Mouse (Mus musculus): Measurements from ENCODE around the gene Mrpl40. TPM values are rescaled to one million over a fixed set of nuclear protein-coding genes. Genes with fewer than 3 reads are reported as not detected.
A peak's percentile ranks its signal among the peaks of the same experiment; 100 is the strongest.
"Not testable (repeated sequence)": the region's sequence is repeated elsewhere in the genome, so short reads cannot be mapped to it uniquely, and the experiment has no call there.

Gene Mrpl40
- total RNA-seq, 1 experiment: 73.9 TPM

GRCm38 (mm10) chr16:18860186-18860585, 16.5 kb downstream of the Mrpl40 start:
- H3K27ac ChIP-seq (ENCODE audit: insufficient read depth, low read depth, low read length, poor library complexity, severe bottlenecking): no peak overlapping the region
- no peaks in the 10 kb centered on the region for H3K36me3 ChIP-seq (ENCODE audit: control insufficient read depth, insufficient read depth, low read length, poor library complexity, severe bottlenecking)
- no peaks in the 10 kb centered on the region for H3K4me1 ChIP-seq (ENCODE audit: control insufficient read depth in 2 of 2, insufficient read depth in 2 of 2, low read length in 2 of 2, poor library complexity in 1 of 2)
- in situ Hi-C loops (cut with MboI; ENCODE audit: low sequenced_read_pairs in 2 of 2, unreplicated experiment in 2 of 2): no loop called here
- TF ChIP-seq ZNF384 (IDR thresholded peaks at IDR 0.05; ENCODE audit: low read depth, low read length): no peak
- TF ChIP-seq MAFK (IDR thresholded peaks at IDR 0.05; ENCODE audit: insufficient read depth, low read depth, low read length): no peak
- no peak for TF ChIP-seq ZC3H11A (IDR thresholded peaks at IDR 0.05; ENCODE audit: borderline replicate concordance, low read depth, low read length)
- no peak for TF ChIP-seq HCFC1 (IDR thresholded peaks at IDR 0.05; ENCODE audit: borderline replicate concordance, insufficient read depth, low read length)
- TF ChIP-seq CHD2 (IDR thresholded peaks at IDR 0.05; ENCODE audit: low read depth, low read length): no peak
- no peak overlapping the region for H3K4me3 ChIP-seq (ENCODE audit: insufficient read depth in 1 of 2, low read depth in 1 of 2, low read length in 2 of 2, poor library complexity in 1 of 2, severe bottlenecking in 1 of 2)
- DNase-seq (ENCODE audit: low read depth, low spot score): no peak
- H3K9me3 ChIP-seq (ENCODE audit: control insufficient read depth, insufficient read depth, low read depth, low read length): no peaks in the 10 kb centered on the region
- H3K9ac ChIP-seq (ENCODE audit: insufficient read depth, low read depth, low read length, poor library complexity, severe bottlenecking): no peak overlapping the region

DNA sequence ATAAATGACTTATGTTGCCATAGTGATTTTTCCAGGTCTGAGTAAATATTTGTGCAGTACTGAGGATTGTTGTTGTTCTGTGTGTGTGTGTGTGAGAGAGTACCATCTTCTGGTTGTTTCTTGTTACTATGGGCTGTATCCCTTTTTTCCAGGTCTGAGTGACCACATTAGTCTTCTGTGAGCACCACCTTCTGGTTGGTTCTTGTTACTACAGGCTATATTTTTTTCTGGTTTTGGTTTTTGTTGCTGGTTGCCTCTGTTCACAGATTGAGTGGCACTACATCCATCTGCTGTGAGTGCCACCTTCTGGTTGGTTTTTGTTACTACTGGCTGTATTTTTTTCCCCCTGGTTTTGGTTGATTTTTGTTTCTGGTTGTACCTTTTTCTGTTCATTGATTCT, 18.1 kb downstream of the Mrpl40 start:
- H3K9me3 ChIP-seq (ENCODE audit: control insufficient read depth, insufficient read depth, low read depth, low read length): no peaks in the 10 kb centered on the region
- H3K36me3 ChIP-seq (ENCODE audit: control insufficient read depth, insufficient read depth, low read length, poor library complexity, severe bottlenecking): no peaks in the 10 kb centered on the region
- H3K27ac ChIP-seq (ENCODE audit: insufficient read depth, low read depth, low read length, poor library complexity, severe bottlenecking): no peak overlapping the region
- no peak overlapping the region for H3K9ac ChIP-seq (ENCODE audit: insufficient read depth, low read depth, low read length, poor library complexity, severe bottlenecking)
- in situ Hi-C loops (cut with MboI; ENCODE audit: low sequenced_read_pairs in 2 of 2, unreplicated experiment in 2 of 2): no loop called here
- no peaks in the 10 kb centered on the region for H3K4me1 ChIP-seq (ENCODE audit: control insufficient read depth in 2 of 2, insufficient read depth in 2 of 2, low read length in 2 of 2, poor library complexity in 1 of 2)
- H3K4me3 ChIP-seq (ENCODE audit: insufficient read depth in 1 of 2, low read depth in 1 of 2, low read length in 2 of 2, poor library complexity in 1 of 2, severe bottlenecking in 1 of 2): no peak overlapping the region
- peak; percentile 90 for DNase-seq (ENCODE audit: low read depth, low spot score)
- TF ChIP-seq HCFC1 (IDR thresholded peaks at IDR 0.05; ENCODE audit: borderline replicate concordance, insufficient read depth, low read length): peak; percentile 64; the same call in 1 of the 2 replicates
- peak; percentile 95 for TF ChIP-seq ZNF384 (IDR thresholded peaks at IDR 0.05; ENCODE audit: low read depth, low read length)
- no peak for TF ChIP-seq CHD2 (IDR thresholded peaks at IDR 0.05; ENCODE audit: low read depth, low read length)
- peak; percentile 80 for TF ChIP-seq ZC3H11A (IDR thresholded peaks at IDR 0.05; ENCODE audit: borderline replicate concordance, low read depth, low read length)

DNA sequence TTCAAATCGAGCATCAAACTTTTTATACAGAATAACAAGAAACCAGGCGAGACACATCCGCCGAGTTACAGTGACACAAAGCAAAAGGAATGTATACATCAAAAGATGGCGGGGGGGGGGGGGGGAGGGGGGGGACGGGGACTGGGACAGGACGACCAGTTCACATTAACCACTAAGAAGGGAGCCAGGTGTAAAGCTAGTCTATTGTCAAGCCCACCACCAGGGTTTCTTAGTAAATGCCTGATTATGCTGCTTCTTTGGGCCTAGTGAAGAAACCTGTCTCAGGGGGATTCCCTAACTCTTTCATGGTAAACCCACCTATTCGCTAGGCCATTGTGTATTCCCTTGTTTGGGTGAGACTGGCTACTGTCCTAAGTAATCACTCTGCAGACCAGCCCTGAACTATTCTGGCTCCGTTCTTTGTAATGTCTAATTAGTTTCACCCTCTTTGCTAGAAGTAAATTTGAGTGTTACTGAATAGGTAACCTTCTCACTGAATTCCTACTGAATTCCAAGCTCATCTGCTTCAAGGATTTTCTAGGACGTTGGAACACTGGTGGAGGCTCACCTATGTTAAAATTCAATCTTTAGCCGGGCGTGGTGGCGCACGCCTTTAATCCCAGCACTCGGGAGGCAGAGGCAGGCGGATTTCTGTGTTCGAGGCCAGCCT, 27.0 kb downstream of the Mrpl40 start:
- H3K36me3 ChIP-seq (ENCODE audit: control insufficient read depth, insufficient read depth, low read length, poor library complexity, severe bottlenecking); H3K4me1 ChIP-seq (ENCODE audit: control insufficient read depth in 2 of 2, insufficient read depth in 2 of 2, low read length in 2 of 2, poor library complexity in 1 of 2); H3K27ac ChIP-seq (ENCODE audit: insufficient read depth, low read depth, low read length, poor library complexity, severe bottlenecking); H3K9ac ChIP-seq (ENCODE audit: insufficient read depth, low read depth, low read length, poor library complexity, severe bottlenecking); H3K4me3 ChIP-seq (ENCODE audit: insufficient read depth in 1 of 2, low read depth in 1 of 2, low read length in 2 of 2, poor library complexity in 1 of 2, severe bottlenecking in 1 of 2); DNase-seq (ENCODE audit: low read depth, low spot score); in situ Hi-C loops (cut with MboI; ENCODE audit: low sequenced_read_pairs in 2 of 2, unreplicated experiment in 2 of 2); H3K9me3 ChIP-seq (ENCODE audit: control insufficient read depth, insufficient read depth, low read depth, low read length): not testable (repeated sequence)

- H3K27ac ChIP-seq (ENCODE audit: insufficient read depth, low read depth, low read length, poor library complexity, severe bottlenecking): no peak overlapping the region
- no peaks in the 10 kb centered on the region for H3K4me1 ChIP-seq (ENCODE audit: control insufficient read depth in 2 of 2, insufficient read depth in 2 of 2, low read length in 2 of 2, poor library complexity in 1 of 2)
- no peak overlapping the region for H3K9ac ChIP-seq (ENCODE audit: insufficient read depth, low read depth, low read length, poor library complexity, severe bottlenecking)
- no peak for DNase-seq (ENCODE audit: low read depth, low spot score)
- no peaks in the 10 kb centered on the region for H3K36me3 ChIP-seq (ENCODE audit: control insufficient read depth, insufficient read depth, low read length, poor library complexity, severe bottlenecking)
- no peak for TF ChIP-seq ZC3H11A (IDR thresholded peaks at IDR 0.05; ENCODE audit: borderline replicate concordance, low read depth, low read length)
- no peak for TF ChIP-seq MAFK (IDR thresholded peaks at IDR 0.05; ENCODE audit: insufficient read depth, low read depth, low read length)
- TF ChIP-seq HCFC1 (IDR thresholded peaks at IDR 0.05; ENCODE audit: borderline replicate concordance, insufficient read depth, low read length): no peak
- TF ChIP-seq CHD2 (IDR thresholded peaks at IDR 0.05; ENCODE audit: low read depth, low read length): no peak
- no peak for TF ChIP-seq ZNF384 (IDR thresholded peaks at IDR 0.05; ENCODE audit: low read depth, low read length)
- in situ Hi-C loops (cut with MboI; ENCODE audit: low sequenced_read_pairs in 2 of 2, unreplicated experiment in 2 of 2): no loop called here
- H3K4me3 ChIP-seq (ENCODE audit: insufficient read depth in 1 of 2, low read depth in 1 of 2, low read length in 2 of 2, poor library complexity in 1 of 2, severe bottlenecking in 1 of 2): no peak overlapping the region
- H3K9me3 ChIP-seq (ENCODE audit: control insufficient read depth, insufficient read depth, low read depth, low read length): no peaks in the 10 kb centered on the region
These were observed 30.3 kb downstream of the Mrpl40 start for GRCm38 (mm10) chr16:18846301-18846820.

- no peak for DNase-seq (ENCODE audit: low read depth, low spot score)
- H3K27ac ChIP-seq (ENCODE audit: insufficient read depth, low read depth, low read length, poor library complexity, severe bottlenecking): no peak overlapping the region
- H3K36me3 ChIP-seq (ENCODE audit: control insufficient read depth, insufficient read depth, low read length, poor library complexity, severe bottlenecking): peaks cover 6% of the 10 kb centered on the region; the same call in 1 of the 2 replicates
- TF ChIP-seq CHD2 (IDR thresholded peaks at IDR 0.05; ENCODE audit: low read depth, low read length) (no peak), ZNF384 (IDR thresholded peaks at IDR 0.05; ENCODE audit: low read depth, low read length) (no peak), ZC3H11A (IDR thresholded peaks at IDR 0.05; ENCODE audit: borderline replicate concordance, low read depth, low read length) (no peak), HCFC1 (IDR thresholded peaks at IDR 0.05; ENCODE audit: borderline replicate concordance, insufficient read depth, low read length) (no peak), MAFK (IDR thresholded peaks at IDR 0.05; ENCODE audit: insufficient read depth, low read depth, low read length) (no peak)
- no peaks in the 10 kb centered on the region for H3K9me3 ChIP-seq (ENCODE audit: control insufficient read depth, insufficient read depth, low read depth, low read length)
- no peak overlapping the region for H3K4me3 ChIP-seq (ENCODE audit: insufficient read depth in 1 of 2, low read depth in 1 of 2, low read length in 2 of 2, poor library complexity in 1 of 2, severe bottlenecking in 1 of 2)
- no peak overlapping the region for H3K9ac ChIP-seq (ENCODE audit: insufficient read depth, low read depth, low read length, poor library complexity, severe bottlenecking)
- no peaks in the 10 kb centered on the region for H3K4me1 ChIP-seq (ENCODE audit: control insufficient read depth in 2 of 2, insufficient read depth in 2 of 2, low read length in 2 of 2, poor library complexity in 1 of 2)
- in situ Hi-C loops (cut with MboI; ENCODE audit: low sequenced_read_pairs in 2 of 2, unreplicated experiment in 2 of 2): no loop called here
These were observed 38.3 kb downstream of the Mrpl40 start for GRCm38 (mm10) chr16:18838346-18838745.
